Comparison of ENCODE assay signal across 15 mouse cellular contexts in the genomic region with DNA sequence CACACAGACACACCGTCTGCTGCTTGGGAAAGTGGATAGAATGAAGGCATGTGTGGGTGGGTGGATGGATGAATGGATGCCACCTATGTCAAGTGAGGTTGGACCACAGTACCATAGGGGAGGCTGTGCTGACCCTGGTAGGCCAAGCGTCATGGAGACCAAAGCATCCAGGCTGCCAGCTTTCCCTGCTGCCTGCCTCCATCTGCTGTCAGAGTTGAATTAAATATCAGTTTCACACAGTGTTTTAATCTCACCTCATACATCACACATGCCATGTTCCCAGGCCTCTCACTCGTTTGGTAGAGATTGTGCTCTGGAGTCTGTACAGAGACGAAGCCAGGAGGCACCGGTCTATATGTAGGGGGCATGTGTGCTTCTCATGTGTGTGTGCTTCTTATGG. TPM values are rescaled to one million over a fixed set of nuclear protein-coding genes. Genes with fewer than 3 reads are reported as not detected.
DNase-seq lines count a peak whose midpoint lies in the region; ATAC-seq and TF ChIP-seq lines count a peak whose summit lies in the region.
"Had no signal": no experiment of that assay in that cellular context is flagged by ENCODE, and none has a peak within 500 bp of the region (broad histone marks: within the 10 kb centered on the region; RNA-seq: fewer than 3 reads in every experiment).

No protein-coding gene starts in this region.

- no peak overlapping the region for H3K4me3 ChIP-seq in hindbrain, embryonic 10.5 days
- no peak overlapping the region for H3K4me3 ChIP-seq in hindbrain, embryonic 11.5 days (ENCODE audit: low read depth, low read length)
- no peak overlapping the region for H3K4me3 ChIP-seq in forebrain, postnatal 0 days (ENCODE audit: low read depth, low read length)
- H3K4me3 ChIP-seq in midbrain, embryonic 15.5 days: no peak overlapping the region
- H3K4me3 ChIP-seq in intestine, postnatal 0 days (ENCODE audit: low read depth, low read length): no peak overlapping the region
- H3K4me3 ChIP-seq: heart, embryonic 15.5 days had no signal

- H3K9me3 ChIP-seq in hindbrain, embryonic 10.5 days: no peaks in the 10 kb centered on the region
- H3K9me3 ChIP-seq in hindbrain, embryonic 11.5 days (ENCODE audit: control insufficient read depth, low read length): no peaks in the 10 kb centered on the region
- H3K9me3 ChIP-seq in forebrain, postnatal 0 days (ENCODE audit: low read length): no peaks in the 10 kb centered on the region
- H3K9me3 ChIP-seq in midbrain, embryonic 15.5 days: no peaks in the 10 kb centered on the region
- H3K9me3 ChIP-seq in intestine, postnatal 0 days (ENCODE audit: control insufficient read depth): no peaks in the 10 kb centered on the region
- H3K9me3 ChIP-seq: G1E; heart, embryonic 15.5 days had no signal

- H3K4me2 ChIP-seq in hindbrain, embryonic 11.5 days (replicated peaks; ENCODE audit: low read depth, low read length): no peak overlapping the region
- H3K4me2 ChIP-seq in forebrain, postnatal 0 days (ENCODE audit: low read depth): no peak overlapping the region
- no peak overlapping the region for H3K4me2 ChIP-seq in midbrain, embryonic 15.5 days
- no peak overlapping the region for H3K4me2 ChIP-seq in intestine, postnatal 0 days (replicated peaks; ENCODE audit: low read depth)
- H3K4me2 ChIP-seq: heart, embryonic 15.5 days had no signal

- peak overlapping the region; percentile 88; the same call in 1 of the 2 replicates for H3K27ac ChIP-seq in hindbrain, embryonic 10.5 days
- H3K27ac ChIP-seq in hindbrain, embryonic 11.5 days (ENCODE audit: low read depth, low read length): no peak overlapping the region; the same call in 1 of the 2 replicates
- peak overlapping the region; percentile 96 for H3K27ac ChIP-seq in forebrain, postnatal 0 days (ENCODE audit: low read depth, low read length)
- H3K27ac ChIP-seq in midbrain, embryonic 15.5 days: peak overlapping the region; percentile 90; the same call in 1 of the 2 replicates
- no peak overlapping the region for H3K27ac ChIP-seq in intestine, postnatal 0 days (ENCODE audit: low read depth, low read length)
- H3K27ac ChIP-seq: heart, embryonic 15.5 days had no signal

- no peak overlapping the region for H3K9ac ChIP-seq in hindbrain, embryonic 11.5 days (ENCODE audit: low read depth, low read length)
- H3K9ac ChIP-seq in forebrain, postnatal 0 days: no peak overlapping the region
- no peak overlapping the region for H3K9ac ChIP-seq in midbrain, embryonic 15.5 days
- H3K9ac ChIP-seq in intestine, postnatal 0 days (ENCODE audit: low read depth, low read length): no peak overlapping the region
- H3K9ac ChIP-seq: heart, embryonic 15.5 days had no signal

- no peak for DNase-seq in hindbrain, embryonic 10.5 days (ENCODE audit: low spot score)
- DNase-seq in hindbrain, embryonic 11.5 days (ENCODE audit: low spot score): no peak
- peak; percentile 77 to 84 for DNase-seq in cerebellum, postnatal 10 days
- peak; percentile 57 for DNase-seq in forebrain, postnatal 0 days
- no peak for DNase-seq in urinary bladder, adult 2 months (ENCODE audit: low spot score)
- DNase-seq in adrenal gland, adult 8-10 months: no peak
- DNase-seq: gastrocnemius, postnatal 36 days; kidney, adult 9 months had no signal

- H3K36me3 ChIP-seq in hindbrain, embryonic 10.5 days: no peaks in the 10 kb centered on the region
- no peaks in the 10 kb centered on the region for H3K36me3 ChIP-seq in hindbrain, embryonic 11.5 days (ENCODE audit: control insufficient read depth, insufficient read depth, low read length)
- no peaks in the 10 kb centered on the region for H3K36me3 ChIP-seq in forebrain, postnatal 0 days (ENCODE audit: insufficient read depth)
- H3K36me3 ChIP-seq in midbrain, embryonic 15.5 days (replicated peaks): no peaks in the 10 kb centered on the region
- H3K36me3 ChIP-seq in intestine, postnatal 0 days (ENCODE audit: control insufficient read depth, insufficient read depth): no peaks in the 10 kb centered on the region
- H3K36me3 ChIP-seq: G1E; heart, embryonic 15.5 days had no signal

- TF ChIP-seq CTCF in forebrain, postnatal 0 days (IDR thresholded peaks at IDR 0.05; ENCODE audit: low read depth): no peak
- TF ChIP-seq CTCF in intestine, postnatal 0 days (IDR thresholded peaks at IDR 0.05; ENCODE audit: low read depth): no peak

- WGBS in hindbrain, embryonic 10.5 days: 79% methylated on average over 5 of the region's 5 CpGs
- 76% methylated on average over 5 of the region's 5 CpGs for WGBS in hindbrain, embryonic 11.5 days
- 45% methylated on average over 5 of the region's 5 CpGs for WGBS in forebrain, postnatal 0 days
- 56% methylated on average over 5 of the region's 5 CpGs for whole genome bisulfite sequencing in midbrain, embryonic 15.5 days
- WGBS in intestine, postnatal 0 days: 81% methylated on average over 5 of the region's 5 CpGs

- peaks cover 54% of the 10 kb centered on the region for H3K27me3 ChIP-seq in hindbrain, embryonic 10.5 days (ENCODE audit: insufficient read depth, poor library complexity, severe bottlenecking)
- H3K27me3 ChIP-seq in hindbrain, embryonic 11.5 days (ENCODE audit: control insufficient read depth, insufficient read depth, low read length): peaks cover under 1% of the 10 kb centered on the region; the same call in 1 of the 2 replicates
- no peaks in the 10 kb centered on the region for H3K27me3 ChIP-seq in forebrain, postnatal 0 days (ENCODE audit: insufficient read depth, low read length)
- no peaks in the 10 kb centered on the region for H3K27me3 ChIP-seq in midbrain, embryonic 15.5 days (replicated peaks)
- H3K27me3 ChIP-seq in intestine, postnatal 0 days (replicated peaks; ENCODE audit: control insufficient read depth, insufficient read depth, low read length): no peaks in the 10 kb centered on the region

- peaks cover 82% of the 10 kb centered on the region for H3K4me1 ChIP-seq in hindbrain, embryonic 10.5 days (replicated peaks)
- H3K4me1 ChIP-seq in hindbrain, embryonic 11.5 days (replicated peaks; ENCODE audit: control insufficient read depth, insufficient read depth, low read length): peaks cover 28% of the 10 kb centered on the region
- peaks cover 50% of the 10 kb centered on the region for H3K4me1 ChIP-seq in forebrain, postnatal 0 days (ENCODE audit: insufficient read depth)
- peaks cover 59% of the 10 kb centered on the region for H3K4me1 ChIP-seq in midbrain, embryonic 15.5 days
- H3K4me1 ChIP-seq in intestine, postnatal 0 days (replicated peaks; ENCODE audit: control insufficient read depth, insufficient read depth, low read length): peaks cover 18% of the 10 kb centered on the region

- no peak for ATAC-seq in hindbrain, embryonic 11.5 days (ENCODE audit: low FRiP score)
- peak; percentile 11; the same call in 1 of the 2 replicates for ATAC-seq in forebrain, postnatal 0 days
- no peak for ATAC-seq in midbrain, embryonic 15.5 days (replicated peaks)
- no peak for ATAC-seq in intestine, postnatal 0 days
- ATAC-seq: activated CD4-positive, CD25-positive, alpha-beta regulatory T cell, adult 4 months had no signal

RNA-seq across cellular contexts. Expression of gene Ccdc33, which starts 7.8 kb away (rescaled TPM):
- 0.90 and 0.99 TPM in 2 replicates for polyA plus RNA-seq in hindbrain, embryonic 10.5 days (2016; fragmentation: Nextera tagmentation; extraction: Ambion mirVana)
- 0.31 and 0.99 TPM in 2 replicates for polyA plus RNA-seq in hindbrain, embryonic 11.5 days (2014; fragmentation: Nextera tagmentation; extraction: Ambion mirVana)
- 0.38 and 3.0 TPM in 2 replicates for total RNA-seq in forebrain, postnatal 0 days (2014; rRNA removed)
- polyA plus RNA-seq in forebrain, postnatal 0 days (2015; fragmentation: Nextera tagmentation; extraction: Ambion mirVana): 1.1 and 1.5 TPM in 2 replicates
- 0.36 and 0.79 TPM in 2 replicates for polyA plus RNA-seq in midbrain, embryonic 15.5 days (2015; fragmentation: Nextera tagmentation; extraction: Ambion mirVana)
- polyA plus RNA-seq in urinary bladder, adult 2 months (2012; rRNA removed): 0.06 and 0.09 TPM in 2 replicates
- polyA plus RNA-seq in intestine, postnatal 0 days (2015; fragmentation: Nextera tagmentation; extraction: Ambion mirVana): 0.14 and 0.16 TPM in 2 replicates
- total RNA-seq in adrenal gland, adult 8-10 months (2022): 1 to 10 TPM in 2 of 4 experiments, under 1 TPM in 1, not detected in 1; 0.49 to 2.4 (median 1.2) TPM
- total RNA-seq: gastrocnemius, postnatal 36 days; liver, adult 2 months had no signal
- polyA plus RNA-seq: activated CD4-positive, CD25-positive, alpha-beta regulatory T cell, adult 4 months; G1E; heart, embryonic 15.5 days; liver, adult 2 months; stomach, embryonic 14.5 days had no signal

RNA-seq across cellular contexts. Expression of gene Stra6, which starts 47.2 kb away (rescaled TPM):
- 11.2 and 15.8 TPM in 2 replicates for polyA plus RNA-seq in hindbrain, embryonic 10.5 days (2016; fragmentation: Nextera tagmentation; extraction: Ambion mirVana)
- 8.2 and 12.7 TPM in 2 replicates for polyA plus RNA-seq in hindbrain, embryonic 11.5 days (2014; fragmentation: Nextera tagmentation; extraction: Ambion mirVana)
- 13.9 and 16.2 TPM in 2 replicates for total RNA-seq in forebrain, postnatal 0 days (2014; rRNA removed)
- polyA plus RNA-seq in forebrain, postnatal 0 days (2015; fragmentation: Nextera tagmentation; extraction: Ambion mirVana): 9.6 and 11.0 TPM in 2 replicates
- 15.0 and 15.7 TPM in 2 replicates for polyA plus RNA-seq in midbrain, embryonic 15.5 days (2015; fragmentation: Nextera tagmentation; extraction: Ambion mirVana)
- 0.50 and 0.63 TPM in 2 replicates for polyA plus RNA-seq in urinary bladder, adult 2 months (2012; rRNA removed)
- polyA plus RNA-seq in intestine, postnatal 0 days (2015; fragmentation: Nextera tagmentation; extraction: Ambion mirVana): 0.48 and 0.71 TPM in 2 replicates
- 1 to 10 TPM; 1.0 to 2.6 (median 2.2) TPM for total RNA-seq in adrenal gland, adult 8-10 months (2022)
- total RNA-seq: liver, adult 2 months had no signal
- polyA plus RNA-seq: G1E; liver, adult 2 months had no signal

Comparison
In these comparisons a context has a peak if more than half of its experiments do, and no peak if none do; other contexts are left out.
1. H3K27ac ChIP-seq: peak in hindbrain, embryonic 10.5 days (single experiment), forebrain, postnatal 0 days (single experiment) and midbrain, embryonic 15.5 days (single experiment); none in hindbrain, embryonic 11.5 days (single experiment) and intestine, postnatal 0 days (single experiment).
2. DNase-seq: peak in cerebellum, postnatal 10 days (2 of 2) and forebrain, postnatal 0 days (single experiment); none in hindbrain, embryonic 10.5 days (single experiment), hindbrain, embryonic 11.5 days (single experiment), urinary bladder, adult 2 months (single experiment) and adrenal gland, adult 8-10 months (single experiment).